Mouse (Mus musculus) midbrain, embryonic 12.5 days (tissue): ENCODE measurements around the gene Mafk. TPM values are rescaled to one million over a fixed set of nuclear protein-coding genes. Genes with fewer than 3 reads are reported as not detected.
"Not testable (repeated sequence)": the region's sequence is repeated elsewhere in the genome, so short reads cannot be mapped to it uniquely, and the experiment has no call there.

ENCODE experiments used
- ATAC-seq: fragments of 200-750 bp; cut with Nextera tagmentation; 2 replicates; pipeline ENCODE4 v1.8.0; 2017; ENCODE audit warnings: low read depth, moderate TSS enrichment, moderate library complexity; ENCODE audit not compliant: low FRiP score
- H3K27ac ChIP-seq: fragments of 300-500 bp; sonication (generic); replicated peaks from 2 replicates; pipeline ENCODE4 v1.5.1; 2016; ENCODE audit warnings: mild to moderate bottlenecking
- H3K27me3 ChIP-seq: fragments of 300-500 bp; sonication (generic); 2 replicates; pipeline ENCODE4 v1.6.1; 2016; ENCODE audit warnings: mild to moderate bottlenecking
- H3K36me3 ChIP-seq: fragments of 300-500 bp; sonication (generic); 2 replicates; pipeline ENCODE4 v1.6.1; 2016
- H3K4me1 ChIP-seq: fragments of 300-500 bp; sonication (generic); 2 replicates; pipeline ENCODE4 v1.6.1; 2016
- H3K4me2 ChIP-seq: fragments of 300-500 bp; sonication (generic); replicated peaks from 2 replicates; pipeline ENCODE4 v1.6.1; 2016; ENCODE audit warnings: mild to moderate bottlenecking, moderate library complexity
- H3K4me3 ChIP-seq: fragments of 300-500 bp; sonication (generic); 2 replicates; pipeline ENCODE4 v1.5.1; 2016; ENCODE audit warnings: mild to moderate bottlenecking
- H3K9ac ChIP-seq: fragments of 300-500 bp; sonication (generic); replicated peaks from 2 replicates; pipeline ENCODE4 v1.6.1; 2016; ENCODE audit warnings: mild to moderate bottlenecking, moderate library complexity
- H3K9me3 ChIP-seq: fragments of 300-500 bp; sonication (generic); 2 replicates; pipeline ENCODE4 v1.6.1; 2016; ENCODE audit warnings: mild to moderate bottlenecking
- WGBS: fragments of 180-500 bp; shearing (Covaris S2); methylation state at CpG from one replicate; pipeline ENCODE4 v1.1.7; 2016; 5-methylcytosine and 5-hydroxymethylcytosine counted together
- polyA plus RNA-seq: library from polyadenylated mRNA; unstranded; fragments of >200 nt; fragmentation: Nextera tagmentation; extraction: Ambion mirVana; gene quantifications from 2 replicates; pipeline ENCODE4 v1.2.1, GENCODE M21; 2016

Gene Mafk
- 11.4 and 11.6 TPM in 2 replicates for polyA plus RNA-seq

GRCm38 (mm10) chr5:139791227-139792158 is at the start of gene Mafk:
Gene Mafk, plus strand, starts transcription at chr5:139791513.
- H3K4me2 ChIP-seq: peak within 1 kb of the TSS; percentile 92
- H3K36me3 ChIP-seq: no peaks in the 10 kb centered on the region
- peak within 1 kb of the TSS; percentile 79 for H3K4me3 ChIP-seq
- under 1% methylated on average over 92 of the region's 92 CpGs for WGBS
- ATAC-seq: peak; percentile 90
- peak within 1 kb of the TSS; percentile 15; the same call in 1 of the 2 replicates for H3K27ac ChIP-seq
- H3K9ac ChIP-seq: peak within 1 kb of the TSS; percentile 68
- H3K9me3 ChIP-seq: no peaks in the 10 kb centered on the region
- peaks cover 42% of the 10 kb centered on the region for H3K27me3 ChIP-seq
- peaks cover 34% of the 10 kb centered on the region for H3K4me1 ChIP-seq

- peaks cover 13% of the 10 kb centered on the region; the same call in 1 of the 2 replicates for H3K27me3 ChIP-seq
- not testable (repeated sequence) for H3K4me3 ChIP-seq, H3K36me3 ChIP-seq, H3K4me1 ChIP-seq, H3K4me2 ChIP-seq, H3K9me3 ChIP-seq, H3K27ac ChIP-seq, H3K9ac ChIP-seq, ATAC-seq
- WGBS: 61% methylated on average over 3 of the region's 3 CpGs
Measured at GRCm38 (mm10) chr5:139742640-139743039, 48.7 kb upstream of the Mafk start.

GRCm38 (mm10) chr5:139745771-139746170 is 45.5 kb upstream of the Mafk start:
- no peak overlapping the region for H3K9ac ChIP-seq
- no peak for ATAC-seq
- H3K9me3 ChIP-seq: no peaks in the 10 kb centered on the region
- H3K27ac ChIP-seq: no peak overlapping the region
- H3K27me3 ChIP-seq: peaks cover 13% of the 10 kb centered on the region; the same call in 1 of the 2 replicates
- no peak overlapping the region for H3K4me2 ChIP-seq
- H3K4me1 ChIP-seq: no peaks in the 10 kb centered on the region
- peaks cover 7% of the 10 kb centered on the region; the same call in 1 of the 2 replicates for H3K36me3 ChIP-seq
- H3K4me3 ChIP-seq: no peak overlapping the region
- WGBS: 4% methylated on average over 3 of the region's 3 CpGs

- H3K9ac ChIP-seq: no peak overlapping the region
- peaks cover 13% of the 10 kb centered on the region; the same call in 1 of the 2 replicates for H3K27me3 ChIP-seq
- H3K4me3 ChIP-seq: no peak overlapping the region
- no peaks in the 10 kb centered on the region for H3K9me3 ChIP-seq
- H3K36me3 ChIP-seq: peaks cover 45% of the 10 kb centered on the region
- no peaks in the 10 kb centered on the region for H3K4me1 ChIP-seq
- WGBS: 85% methylated on average over 16 of the region's 16 CpGs
- ATAC-seq: peak; percentile 20; the same call in 1 of the 2 replicates
- no peak overlapping the region for H3K27ac ChIP-seq
- no peak overlapping the region for H3K4me2 ChIP-seq
Measured at GRCm38 (mm10) chr5:139749413-139750125, 41.7 kb upstream of the Mafk start.

- no peak overlapping the region for H3K27ac ChIP-seq
- no peak overlapping the region for H3K4me2 ChIP-seq
- peaks cover 6% of the 10 kb centered on the region; the same call in 1 of the 2 replicates for H3K27me3 ChIP-seq
- H3K36me3 ChIP-seq: peaks cover 55% of the 10 kb centered on the region
- H3K9ac ChIP-seq: no peak overlapping the region
- H3K9me3 ChIP-seq: no peaks in the 10 kb centered on the region
- ATAC-seq: 0 out of 2 replicates have a peak, but pooled peaks have one; percentile 21
- H3K4me3 ChIP-seq: no peak overlapping the region
- no peaks in the 10 kb centered on the region for H3K4me1 ChIP-seq
Measured at GRCm38 (mm10) chr5:139750535-139750934, 40.8 kb upstream of the Mafk start.

GRCm38 (mm10) chr5:139754753-139755152 is 36.6 kb upstream of the Mafk start:
- H3K27ac ChIP-seq: no peak overlapping the region
- no peak overlapping the region for H3K9ac ChIP-seq
- H3K4me2 ChIP-seq: no peak overlapping the region
- H3K4me3 ChIP-seq: no peak overlapping the region
- H3K36me3 ChIP-seq: peaks cover 96% of the 10 kb centered on the region
- no peaks in the 10 kb centered on the region for H3K4me1 ChIP-seq
- H3K27me3 ChIP-seq: no peaks in the 10 kb centered on the region
- no peaks in the 10 kb centered on the region for H3K9me3 ChIP-seq
- ATAC-seq: no peak
- 37% methylated on average over 12 of the region's 12 CpGs for WGBS

- 92% methylated on average over 12 of the region's 12 CpGs for WGBS
- Histone ChIP-seq H3K9me3 (no peaks in the 10 kb centered on the region), H3K36me3 (peaks cover 100% of the 10 kb centered on the region), H3K4me3 (no peak overlapping the region), H3K27ac (no peak overlapping the region), H3K9ac (no peak overlapping the region), H3K27me3 (no peaks in the 10 kb centered on the region), H3K4me1 (no peaks in the 10 kb centered on the region), H3K4me2 (no peak overlapping the region)
- no peak for ATAC-seq
Measured at GRCm38 (mm10) chr5:139756135-139756534, 35.2 kb upstream of the Mafk start.

- Histone ChIP-seq H3K27me3 (no peaks in the 10 kb centered on the region), H3K9me3 (no peaks in the 10 kb centered on the region), H3K36me3 (peaks cover 100% of the 10 kb centered on the region), H3K4me3 (no peak overlapping the region), H3K27ac (no peak overlapping the region), H3K9ac (no peak overlapping the region), H3K4me2 (no peak overlapping the region), H3K4me1 (no peaks in the 10 kb centered on the region)
- WGBS: 97% methylated on average over 2 of the region's 2 CpGs
- no peak for ATAC-seq
Measured at GRCm38 (mm10) chr5:139756586-139756985, 34.7 kb upstream of the Mafk start.

GRCm38 (mm10) chr5:139758096-139758495 is 33.2 kb upstream of the Mafk start:
- no peak overlapping the region for H3K27ac ChIP-seq
- H3K27me3 ChIP-seq: no peaks in the 10 kb centered on the region
- peaks cover 100% of the 10 kb centered on the region for H3K36me3 ChIP-seq
- H3K4me2 ChIP-seq: no peak overlapping the region
- no peaks in the 10 kb centered on the region for H3K4me1 ChIP-seq
- H3K4me3 ChIP-seq: no peak overlapping the region
- H3K9me3 ChIP-seq: no peaks in the 10 kb centered on the region
- no peak for ATAC-seq
- WGBS: 86% methylated on average over 16 of the region's 16 CpGs
- H3K9ac ChIP-seq: no peak overlapping the region

GRCm38 (mm10) chr5:139764296-139764695 is 27.0 kb upstream of the Mafk start:
- Histone ChIP-seq H3K27me3 (no peaks in the 10 kb centered on the region), H3K4me3 (no peak overlapping the region), H3K27ac (no peak overlapping the region), H3K9me3 (no peaks in the 10 kb centered on the region), H3K4me1 (no peaks in the 10 kb centered on the region), H3K36me3 (peaks cover 100% of the 10 kb centered on the region), H3K4me2 (no peak overlapping the region), H3K9ac (no peak overlapping the region)
- WGBS: 77% methylated on average over 11 of the region's 11 CpGs
- peak; percentile 50; the same call in 1 of the 2 replicates for ATAC-seq

- no peak for ATAC-seq
Measured at GRCm38 (mm10) chr5:139768216-139768615, 23.1 kb upstream of the Mafk start.

More at GRCm38 (mm10) chr5:139768216-139768615, 23.1 kb upstream of the Mafk start:
- no peaks in the 10 kb centered on the region for H3K9me3 ChIP-seq
- no peak overlapping the region for H3K4me3 ChIP-seq
- H3K9ac ChIP-seq: no peak overlapping the region
- H3K36me3 ChIP-seq: peaks cover 100% of the 10 kb centered on the region
- 92% methylated on average over 8 of the region's 8 CpGs for WGBS
- H3K4me2 ChIP-seq: no peak overlapping the region
- H3K27me3 ChIP-seq: no peaks in the 10 kb centered on the region
- no peaks in the 10 kb centered on the region for H3K4me1 ChIP-seq
- no peak overlapping the region for H3K27ac ChIP-seq
